Mouse (Mus musculus) kidney, adult 8-10 months (tissue): ENCODE results near the gene Aldh3b3.

Experiments used
- DNase-seq, 2 experiments: peaks; one replicate each; pipeline ENCODE4 v3.0.0; 2022

The Aldh3b3 gene

GRCm38 (mm10) chr19:4003641-4004040 lies 45.2 kb downstream of the Aldh3b3 start:
- DNase-seq = no peak

GRCm38 (mm10) chr19:4004331-4004730 lies 45.9 kb downstream of the Aldh3b3 start:
- DNase-seq = no peak

DNA sequence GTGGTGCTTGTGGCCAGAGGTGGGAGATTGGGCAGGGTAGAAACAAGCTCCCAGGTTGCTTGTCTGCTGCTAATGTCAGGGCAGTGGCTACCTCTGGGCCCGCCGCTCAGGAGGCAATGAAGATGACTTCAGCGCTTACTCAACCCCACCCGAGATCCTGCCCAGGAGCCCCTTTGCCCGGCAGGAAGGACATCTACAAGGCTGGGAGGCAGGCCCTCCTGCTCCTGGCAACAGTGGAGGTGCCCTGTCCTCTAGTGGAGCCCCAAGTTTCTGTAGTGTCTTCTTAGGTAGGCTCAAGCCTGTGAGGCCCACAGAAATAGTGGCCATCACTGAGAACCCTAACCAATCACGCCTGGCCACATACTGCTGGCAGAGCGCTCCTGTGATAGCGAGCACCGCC lies 46.6 kb downstream of the Aldh3b3 start:
- DNase-seq = no peak

GRCm38 (mm10) chr19:4005971-4006370 lies 47.5 kb downstream of the Aldh3b3 start:
- DNase-seq = no peak

DNA sequence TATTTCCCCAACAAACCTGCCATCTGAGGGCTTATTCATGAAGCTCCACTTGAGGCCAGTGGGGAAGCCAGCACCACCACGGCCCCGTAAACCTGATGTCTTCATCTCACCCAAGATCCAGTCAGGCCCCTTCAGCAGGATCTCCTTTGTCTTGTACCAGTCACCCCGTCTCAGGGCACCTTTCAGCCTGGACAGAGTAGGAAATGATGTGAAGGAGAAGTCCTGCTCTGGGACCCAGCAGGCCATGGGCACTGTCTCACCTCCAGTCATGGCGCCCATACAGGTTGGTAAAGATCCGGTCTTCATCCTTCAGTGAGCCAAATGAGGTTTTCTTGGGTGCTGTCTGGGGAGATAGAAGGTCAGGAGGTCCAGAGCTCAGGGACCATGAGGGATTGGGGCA lies 52.6 kb downstream of the Aldh3b3 start:
- DNase-seq = no peak

DNA sequence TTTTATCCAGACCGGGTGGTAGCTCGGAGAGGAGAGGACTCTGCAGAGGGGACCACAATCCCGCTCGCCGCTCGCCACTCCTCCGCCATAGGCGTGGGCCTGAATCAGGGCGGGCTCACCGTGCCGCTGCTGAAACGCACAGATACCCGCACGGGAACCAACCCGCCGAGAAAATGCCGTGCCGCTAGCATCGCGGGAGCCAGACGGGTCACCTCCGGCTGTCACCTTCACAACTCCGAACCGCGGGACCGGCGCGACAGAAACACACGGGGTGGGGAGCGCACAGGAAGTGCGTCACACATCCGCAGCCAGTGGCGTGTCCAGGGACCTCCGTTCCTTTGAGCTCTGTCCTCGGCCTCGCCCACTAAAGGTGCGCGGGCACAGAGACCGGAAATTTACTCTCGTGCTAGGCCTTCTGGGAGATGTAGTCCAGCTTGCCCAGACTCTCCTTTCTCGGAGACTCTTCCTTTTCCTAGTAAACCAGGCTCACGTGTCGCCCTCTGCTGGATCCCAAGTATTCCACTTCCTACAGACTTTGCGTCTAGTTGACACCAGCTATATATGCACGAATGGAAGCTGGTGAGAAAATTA lies 54.1 kb downstream of the Aldh3b3 start, which contains the start of gene Ndufv1:
Ndufv1 (minus strand) TSS at position 375 of the 591 bp plus-strand sequence.
- peak; percentile 99 for DNase-seq

GRCm38 (mm10) chr19:4013066-4013465 lies 54.6 kb downstream of the Aldh3b3 start:
- no peak for DNase-seq

DNA sequence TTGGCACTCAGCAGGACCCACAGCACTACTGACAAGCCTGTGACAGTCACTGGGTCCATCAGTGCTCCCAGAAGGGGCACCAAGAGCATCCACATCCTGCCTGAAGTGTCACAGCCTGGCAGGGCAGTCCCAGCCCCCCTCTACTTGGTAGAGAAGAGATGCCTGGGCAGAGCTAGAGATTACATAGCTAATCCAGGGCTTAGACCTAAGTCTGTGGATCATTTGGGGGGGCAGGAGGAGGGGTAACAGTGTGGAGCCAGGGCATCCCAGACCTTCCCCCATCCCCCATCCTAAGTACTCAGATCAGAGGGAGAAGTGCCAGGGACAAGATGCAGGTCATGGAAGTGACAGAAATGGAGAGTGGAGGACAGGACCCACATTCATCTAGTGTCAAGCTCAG lies 56.4 kb downstream of the Aldh3b3 start:
- DNase-seq = no peak

GRCm38 (mm10) chr19:4015635-4016034 lies 57.2 kb downstream of the Aldh3b3 start:
- DNase-seq = no peak

- no peak for DNase-seq
These were observed 59.6 kb downstream of the Aldh3b3 start for GRCm38 (mm10) chr19:4017921-4018587.

DNA sequence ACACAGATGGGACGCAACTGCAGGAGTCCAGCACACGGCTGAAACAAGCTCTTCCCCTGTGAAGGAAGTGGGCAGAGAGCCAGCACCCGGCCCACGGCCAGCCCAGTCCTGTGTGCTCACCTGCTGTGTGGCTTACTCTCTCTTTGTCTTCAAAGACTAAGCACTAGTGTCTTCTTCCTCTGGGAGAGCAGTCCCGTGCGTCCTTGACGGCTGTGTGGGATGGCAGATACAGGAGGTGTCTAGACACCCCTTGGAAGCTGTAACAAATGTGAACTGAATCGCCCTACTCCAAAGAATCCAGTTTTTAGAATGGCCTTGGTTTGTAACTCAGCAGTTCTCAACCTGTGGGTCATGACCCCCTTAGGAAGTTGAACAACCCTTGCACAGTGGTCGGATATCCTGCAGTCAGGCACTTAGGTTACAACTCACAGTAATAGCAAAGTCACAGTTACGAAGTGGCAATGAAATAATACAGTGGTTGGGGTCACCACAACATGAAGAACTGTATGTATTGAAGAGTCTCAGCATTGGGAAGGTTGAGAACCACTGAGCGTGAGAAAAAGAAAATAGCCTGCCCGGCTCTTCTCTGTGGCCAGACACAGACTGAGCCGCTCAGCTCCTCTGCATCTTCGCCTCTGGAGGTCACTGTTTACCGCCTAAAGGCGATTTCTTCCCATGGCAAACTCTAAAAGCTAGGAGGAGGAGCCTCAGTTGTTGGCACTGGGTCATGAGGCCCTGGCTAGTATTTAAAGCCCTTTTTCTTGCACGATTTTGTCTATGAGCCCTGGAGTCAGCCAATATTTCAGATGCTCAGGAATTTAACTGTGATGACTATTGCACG lies 60.5 kb downstream of the Aldh3b3 start:
- DNase-seq = peak; percentile 87 to 90
